Mouse (Mus musculus): ENCODE measurements around the gene Tjp3.

GRCm38 (mm10) chr10:81319741-81320549, 28.6 kb upstream of the Tjp3 start:
- no peak for TF ChIP-seq EP300 (IDR thresholded peaks at IDR 0.05; ENCODE audit: low read depth)
- no peak for TF ChIP-seq CTCF (IDR thresholded peaks at IDR 0.05; ENCODE audit: low read depth)
